Mouse (Mus musculus): ENCODE results near the gene Olfr70.

DNA sequence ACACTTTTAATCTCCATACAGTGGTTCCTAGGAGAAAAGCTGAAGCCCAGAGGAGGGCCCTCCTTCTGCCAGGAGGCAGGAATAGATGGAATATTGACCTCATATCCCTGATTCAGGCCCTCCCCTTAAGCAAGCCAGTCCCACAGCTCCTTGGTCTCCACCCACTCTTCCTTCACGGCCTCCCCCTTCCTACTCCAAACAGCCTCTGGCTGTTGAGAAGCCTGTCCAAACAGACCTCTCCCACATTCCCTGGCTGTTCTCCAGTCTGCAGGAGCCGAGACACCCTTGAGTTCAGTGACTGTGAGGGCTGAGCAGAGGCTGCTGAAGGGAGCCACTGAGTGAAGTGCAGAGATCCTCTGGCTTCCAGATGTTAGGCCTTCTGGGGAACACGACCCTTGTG, 26.4 kb upstream of the Olfr70 start, which contains the start of gene Hrct1:
- TF ChIP-seq TBP (conservative IDR thresholded peaks at IDR 0.05; ENCODE audit: low read depth, low read length) (no peak), CHD2 (IDR thresholded peaks at IDR 0.05; ENCODE audit: low read length) (no peak), CTCF (conservative IDR thresholded peaks at IDR 0.05 in 1 of 2, IDR thresholded peaks at IDR 0.05 in 1 of 2; ENCODE audit: low read depth in 2 of 2, low read length in 2 of 2) (no peak), POLR2AphosphoS2 (IDR thresholded peaks at IDR 0.05; ENCODE audit: low read depth, low read length) (no peak), EP300 (IDR thresholded peaks at IDR 0.05; ENCODE audit: low read length) (no peak), KAT2A (IDR thresholded peaks at IDR 0.05; ENCODE audit: insufficient replicate concordance, low read length) (no peak), USF1 (IDR thresholded peaks at IDR 0.05; ENCODE audit: low read depth, low read length) (no peak), HCFC1 (IDR thresholded peaks at IDR 0.05; ENCODE audit: low read depth, low read length) (no peak), USF2 (conservative IDR thresholded peaks at IDR 0.05; ENCODE audit: low read depth, low read length) (no peak), MAX (IDR thresholded peaks at IDR 0.05; ENCODE audit: low read length) (no peak)

Measured in CH12.LX (cell line).